Mouse (Mus musculus) kidney, postnatal 10 days (tissue): Measurements from ENCODE around the gene C1galt1.

Source experiments
- DNase-seq: peaks from one replicate; pipeline ENCODE4 v3.0.0; 2021; ENCODE audit warnings: mixed read lengths

The C1galt1 gene

DNA sequence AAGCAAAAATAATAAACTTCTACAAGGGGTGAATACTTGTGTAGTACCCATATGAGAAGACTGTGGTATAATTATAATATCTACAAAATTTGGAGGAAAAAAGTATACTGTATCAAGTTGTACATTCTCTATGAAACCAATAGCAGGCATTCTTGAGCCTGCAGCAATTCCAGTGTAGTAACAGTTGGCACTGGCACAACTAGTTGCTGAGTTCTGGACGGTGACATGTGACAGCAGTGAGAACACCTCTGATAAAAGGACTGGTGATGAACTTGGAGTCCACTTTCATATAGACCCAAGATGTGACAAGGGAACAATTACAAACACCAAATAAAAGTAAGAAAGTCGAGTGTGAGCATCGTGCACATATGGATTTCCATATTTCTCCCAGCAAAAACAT is 14.5 kb downstream of the C1galt1 start:
- DNase-seq, result no peak

DNA sequence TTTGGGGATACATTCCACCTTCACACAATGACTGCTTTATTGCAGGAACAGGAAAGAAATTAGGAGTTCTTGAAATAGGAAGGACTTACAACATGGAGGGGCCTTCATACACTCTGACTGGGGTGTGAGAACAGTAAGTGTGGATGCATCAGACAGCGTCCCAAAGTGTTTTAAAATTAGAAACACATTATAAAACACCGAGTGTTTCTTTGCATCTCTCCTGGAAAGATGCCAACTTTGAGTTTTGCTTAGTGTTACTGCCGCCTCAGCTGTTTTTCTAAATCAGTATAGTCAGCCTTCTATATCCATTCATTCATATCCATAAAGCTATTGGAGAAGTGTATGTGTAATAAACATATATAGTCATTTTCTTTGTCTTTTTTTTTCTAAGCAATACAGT is 16.4 kb downstream of the C1galt1 start:
- no peak for DNase-seq

GRCm38 (mm10) chr6:7863354-7863753 is 18.7 kb downstream of the C1galt1 start:
- DNase-seq, result no peak

DNA sequence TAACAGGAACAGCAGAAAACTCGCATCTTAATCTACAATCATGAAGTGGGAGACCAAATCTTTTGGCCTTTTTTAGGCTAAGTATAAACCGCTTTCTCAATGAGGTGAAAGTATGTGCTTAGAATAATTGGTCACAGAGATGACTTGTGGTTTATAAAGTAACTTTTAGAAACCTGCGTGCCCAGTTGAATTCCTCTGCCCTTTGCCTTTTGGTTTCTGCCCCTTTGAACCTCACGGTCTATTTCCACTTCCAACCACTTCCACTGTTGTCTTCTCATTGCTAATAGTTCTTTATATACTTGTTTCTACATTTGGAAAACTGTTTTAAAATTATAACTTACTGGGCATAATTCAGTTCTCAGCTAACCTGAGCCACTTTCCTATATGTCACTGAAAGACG is 32.2 kb downstream of the C1galt1 start:
- no peak for DNase-seq

- no peak for DNase-seq
Observed at GRCm38 (mm10) chr6:7881595-7882128, 37.0 kb downstream of the C1galt1 start.

DNA sequence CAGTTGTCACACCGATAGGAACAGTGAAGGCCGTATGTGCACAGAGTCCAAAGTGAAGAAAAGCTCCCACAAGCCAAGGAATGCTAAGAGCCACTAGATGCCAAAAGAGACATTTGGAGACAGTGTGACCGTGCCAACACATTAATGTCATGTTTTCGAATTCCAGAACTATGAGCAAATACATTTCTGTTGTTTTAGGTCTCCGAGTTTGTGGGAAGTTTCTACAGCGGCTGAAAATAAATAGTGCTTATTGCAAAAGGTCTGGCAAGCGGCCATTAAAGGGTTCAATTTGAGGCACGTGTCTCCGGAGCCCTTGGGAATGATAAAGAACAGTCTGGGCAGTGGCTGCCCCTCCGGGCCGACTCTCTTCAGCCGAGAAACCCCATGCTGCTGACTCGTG is 37.9 kb downstream of the C1galt1 start:
- DNase-seq, result peak; percentile 51

GRCm38 (mm10) chr6:7885994-7886684 is 41.5 kb downstream of the C1galt1 start:
- no peak for DNase-seq

DNA sequence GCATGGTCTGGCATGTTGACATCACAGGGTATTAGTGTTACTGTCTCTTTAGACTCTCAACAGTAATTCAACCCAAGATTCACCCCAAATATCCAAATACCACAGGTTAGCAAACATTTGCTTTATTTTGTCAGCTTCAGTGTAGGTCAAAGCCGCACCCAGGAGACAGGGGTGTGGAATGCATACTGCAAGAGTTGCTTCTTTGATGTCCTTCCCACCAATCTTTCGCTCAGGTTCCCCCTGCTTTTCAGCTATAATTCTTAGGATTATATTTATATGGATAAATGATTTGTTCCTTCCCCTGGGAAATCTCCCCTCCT is 42.0 kb downstream of the C1galt1 start:
- DNase-seq, result no peak

- DNase-seq, result no peak
Observed at GRCm38 (mm10) chr6:7896339-7896738, 51.7 kb downstream of the C1galt1 start.

DNA sequence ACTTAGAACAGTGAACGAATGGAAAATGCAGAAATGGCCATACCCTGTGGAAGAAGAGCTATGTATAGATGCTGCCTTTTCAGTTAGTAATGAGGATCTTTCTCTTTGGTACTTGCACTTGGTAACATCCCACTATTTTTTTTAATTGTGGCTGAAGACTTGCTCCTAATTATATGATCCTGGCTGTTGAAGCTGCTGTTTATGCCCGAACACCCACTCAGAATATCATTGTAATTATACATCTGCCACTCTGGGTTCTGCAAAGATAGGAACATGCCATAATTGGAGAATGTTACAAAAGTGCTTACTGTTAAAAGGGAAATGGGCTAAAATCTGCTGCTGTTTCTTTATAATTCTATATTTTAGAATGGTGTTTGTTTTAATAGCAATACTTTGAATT is 67.4 kb downstream of the C1galt1 start:
- no peak for DNase-seq
